In the genomic region with DNA sequence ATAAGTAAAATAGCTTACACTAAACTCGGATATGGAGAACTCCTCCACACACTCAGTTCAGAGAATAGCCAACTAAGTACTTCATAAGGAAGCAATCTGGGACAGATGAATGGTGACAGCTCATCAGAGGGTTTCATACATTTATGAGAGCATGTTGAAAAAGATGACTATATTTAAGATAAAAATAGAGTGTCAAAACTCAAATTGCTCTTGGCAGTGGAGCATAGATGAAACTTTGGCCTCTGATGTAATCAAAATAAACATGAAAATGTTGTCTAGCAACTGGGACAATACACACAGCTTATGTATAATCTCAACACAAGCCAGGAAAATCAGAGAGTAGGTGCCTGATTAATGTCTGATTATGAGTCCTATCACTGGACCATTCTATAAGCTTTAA, we compare ENCODE assay signal across 24 mouse cellular contexts.
"Had no signal": no experiment of that assay in that cellular context is flagged by ENCODE, and none has a peak within 500 bp of the region (broad histone marks: within the 10 kb centered on the region; RNA-seq: fewer than 3 reads in every experiment).

No protein-coding gene starts in this region.

- H3K27ac ChIP-seq: heart, adult 2 months; heart, embryonic 13.5 days; heart, embryonic 15.5 days; hindbrain, embryonic 13.5 days; hindbrain, embryonic 15.5 days; hindbrain, postnatal 0 days; kidney, embryonic 15.5 days; kidney, postnatal 0 days; limb, embryonic 10.5 days; limb, embryonic 12.5 days had no signal

- H3K36me3 ChIP-seq: heart, embryonic 15.5 days; hindbrain, embryonic 13.5 days; hindbrain, embryonic 15.5 days; kidney, embryonic 15.5 days; limb, embryonic 10.5 days; limb, embryonic 12.5 days had no signal

- H3K4me3 ChIP-seq: heart, adult 2 months; heart, embryonic 13.5 days; heart, embryonic 15.5 days; hindbrain, embryonic 13.5 days; hindbrain, embryonic 15.5 days; kidney, embryonic 15.5 days; limb, embryonic 10.5 days; limb, embryonic 12.5 days had no signal

- H3K4me2 ChIP-seq: heart, embryonic 11.5 days; heart, embryonic 13.5 days; heart, embryonic 15.5 days; hindbrain, embryonic 13.5 days; hindbrain, embryonic 15.5 days; kidney, embryonic 15.5 days; limb, embryonic 12.5 days had no signal

- H3K4me1 ChIP-seq: hindbrain, embryonic 13.5 days; hindbrain, embryonic 15.5 days; kidney, embryonic 15.5 days; limb, embryonic 10.5 days; limb, embryonic 12.5 days had no signal

- DNase-seq: gastrocnemius, postnatal 14 days; gastrocnemius, postnatal 36 days; heart, adult 11 months; heart, adult 2 months; heart, postnatal 14 days; heart, postnatal 36 days; kidney, adult 11 months; kidney, adult 2 months; kidney, adult 9 months; kidney, postnatal 14 days; kidney, postnatal 36 days; layer of hippocampus, adult 9-11 months; layer of hippocampus, postnatal 36 days had no signal

- ATAC-seq: hindbrain, postnatal 0 days; intestine, embryonic 16.5 days had no signal

- H3K9me3 ChIP-seq: heart, embryonic 15.5 days; hindbrain, embryonic 13.5 days; hindbrain, embryonic 15.5 days; kidney, embryonic 15.5 days; limb, embryonic 10.5 days; limb, embryonic 12.5 days had no signal

- H3K9ac ChIP-seq: heart, embryonic 13.5 days; heart, embryonic 15.5 days; hindbrain, embryonic 13.5 days; hindbrain, embryonic 15.5 days; kidney, embryonic 15.5 days; limb, embryonic 12.5 days had no signal

- H3K27me3 ChIP-seq: heart, embryonic 13.5 days; heart, embryonic 15.5 days; hindbrain, embryonic 13.5 days; hindbrain, embryonic 15.5 days; kidney, embryonic 15.5 days; limb, embryonic 12.5 days had no signal
